Comparison of ENCODE assay signal across 11 mouse cellular contexts in genomic region chr3:35723586-35724322, GRCm38 (mm10). TPM values are rescaled to one million over a fixed set of nuclear protein-coding genes. Genes with fewer than 3 reads are reported as not detected.
DNase-seq lines count a peak whose midpoint lies in the region; ATAC-seq and TF ChIP-seq lines count a peak whose summit lies in the region.
"Had no signal": no experiment of that assay in that cellular context is flagged by ENCODE, and none has a peak within 500 bp of the region (broad histone marks: within the 10 kb centered on the region; RNA-seq: fewer than 3 reads in every experiment).

No protein-coding gene starts in this region.

- no peak overlapping the region for H3K27ac ChIP-seq in intestine, embryonic 14.5 days (ENCODE audit: low read depth)
- no peak overlapping the region for H3K27ac ChIP-seq in intestine, postnatal 0 days (ENCODE audit: low read depth, low read length)
- peak overlapping the region; percentile 98 for H3K27ac ChIP-seq in ES-E14 (ENCODE audit: insufficient read depth, low read depth, low read length, poor library complexity, severe bottlenecking)
- H3K27ac ChIP-seq in hindbrain, embryonic 10.5 days, result no peak overlapping the region
- H3K27ac ChIP-seq: heart, embryonic 15.5 days; liver, embryonic 14.5 days had no signal

- H3K4me3 ChIP-seq in intestine, embryonic 14.5 days (ENCODE audit: low read depth, low read length), result no peak overlapping the region
- H3K4me3 ChIP-seq in intestine, postnatal 0 days (ENCODE audit: low read depth, low read length), result no peak overlapping the region
- peak overlapping the region; percentile 16 to 40 for H3K4me3 ChIP-seq in ES-E14 (ENCODE audit: insufficient read depth in 1 of 2, low read depth in 1 of 2, low read length in 2 of 2, poor library complexity in 1 of 2, severe bottlenecking in 1 of 2)
- H3K4me3 ChIP-seq in hindbrain, embryonic 10.5 days, result no peak overlapping the region
- H3K4me3 ChIP-seq: heart, embryonic 15.5 days had no signal

- no peaks in the 10 kb centered on the region for H3K27me3 ChIP-seq in intestine, embryonic 14.5 days (replicated peaks; ENCODE audit: control insufficient read depth, insufficient read depth, low read length)
- H3K27me3 ChIP-seq in intestine, postnatal 0 days (replicated peaks; ENCODE audit: control insufficient read depth, insufficient read depth, low read length), result no peaks in the 10 kb centered on the region
- no peaks in the 10 kb centered on the region for H3K27me3 ChIP-seq in hindbrain, embryonic 10.5 days (ENCODE audit: insufficient read depth, poor library complexity, severe bottlenecking)
- H3K27me3 ChIP-seq: heart, embryonic 15.5 days had no signal

- H3K4me2 ChIP-seq in intestine, embryonic 14.5 days (ENCODE audit: low read length), result no peak overlapping the region
- H3K4me2 ChIP-seq in intestine, postnatal 0 days (replicated peaks; ENCODE audit: low read depth), result no peak overlapping the region
- H3K4me2 ChIP-seq: heart, embryonic 15.5 days had no signal

- WGBS in intestine, embryonic 14.5 days, result 59% methylated on average over 9 of the region's 9 CpGs
- WGBS in intestine, postnatal 0 days, result 54% methylated on average over 9 of the region's 9 CpGs
- 66% methylated on average over 9 of the region's 9 CpGs for WGBS in hindbrain, embryonic 10.5 days

- in situ Hi-C loops in ES-E14 (cut with MboI; ENCODE audit: low sequenced_read_pairs in 2 of 2, unreplicated experiment in 2 of 2), result no loop called here

- DNase-seq in intestine, embryonic 14.5 days (ENCODE audit: low spot score), result peak; percentile 28
- DNase-seq in ES-E14 (ENCODE audit: low read depth, low spot score), result no peak
- peak; percentile 17 for DNase-seq in right cerebral cortex, postnatal 25 days
- no peak for DNase-seq in embryo, embryonic 11 days
- no peak for DNase-seq in hindbrain, embryonic 10.5 days (ENCODE audit: low spot score)
- DNase-seq: kidney, postnatal 4 days had no signal

- ATAC-seq in intestine, embryonic 14.5 days (replicated peaks; ENCODE audit: low FRiP score, low TSS enrichment, low read depth), result no peak
- ATAC-seq in intestine, postnatal 0 days, result no peak
- peak; percentile 88 for ATAC-seq in frontal cortex, adult (ENCODE audit: low TSS enrichment)
- ATAC-seq in megakaryocyte-erythroid progenitor cell, adult 5-6 weeks (replicated peaks; ENCODE audit: low FRiP score, low TSS enrichment, poor library complexity, severe bottlenecking), result no peak

- no peaks in the 10 kb centered on the region for H3K4me1 ChIP-seq in intestine, embryonic 14.5 days (replicated peaks; ENCODE audit: control insufficient read depth, insufficient read depth, low read length)
- no peaks in the 10 kb centered on the region for H3K4me1 ChIP-seq in intestine, postnatal 0 days (replicated peaks; ENCODE audit: control insufficient read depth, insufficient read depth, low read length)
- H3K4me1 ChIP-seq in ES-E14 (ENCODE audit: control insufficient read depth in 2 of 2, insufficient read depth in 2 of 2, low read length in 2 of 2, poor library complexity in 1 of 2), result peaks cover 24 to 34% of the 10 kb centered on the region in 2 experiments
- H3K4me1 ChIP-seq in hindbrain, embryonic 10.5 days (replicated peaks), result no peaks in the 10 kb centered on the region
- H3K4me1 ChIP-seq: heart, embryonic 15.5 days had no signal

- no peak overlapping the region for H3K9ac ChIP-seq in intestine, embryonic 14.5 days (ENCODE audit: low read length)
- no peak overlapping the region for H3K9ac ChIP-seq in intestine, postnatal 0 days (ENCODE audit: low read depth, low read length)
- peak overlapping the region; percentile 39; the same call in 1 of the 2 replicates for H3K9ac ChIP-seq in ES-E14 (ENCODE audit: insufficient read depth, low read depth, low read length, poor library complexity, severe bottlenecking)
- H3K9ac ChIP-seq: heart, embryonic 15.5 days; liver, embryonic 14.5 days had no signal

- TF ChIP-seq CTCF in intestine, postnatal 0 days (IDR thresholded peaks at IDR 0.05; ENCODE audit: low read depth), result no peak

- H3K36me3 ChIP-seq in intestine, embryonic 14.5 days (ENCODE audit: control insufficient read depth, insufficient read depth, low read length), result no peaks in the 10 kb centered on the region
- H3K36me3 ChIP-seq in intestine, postnatal 0 days (ENCODE audit: control insufficient read depth, insufficient read depth), result no peaks in the 10 kb centered on the region
- no peaks in the 10 kb centered on the region for H3K36me3 ChIP-seq in ES-E14 (ENCODE audit: control insufficient read depth, insufficient read depth, low read length, poor library complexity, severe bottlenecking)
- no peaks in the 10 kb centered on the region for H3K36me3 ChIP-seq in hindbrain, embryonic 10.5 days
- H3K36me3 ChIP-seq: heart, embryonic 15.5 days had no signal

- no peaks in the 10 kb centered on the region for H3K9me3 ChIP-seq in intestine, embryonic 14.5 days (ENCODE audit: control insufficient read depth, low read length)
- H3K9me3 ChIP-seq in intestine, postnatal 0 days (ENCODE audit: control insufficient read depth), result no peaks in the 10 kb centered on the region
- H3K9me3 ChIP-seq in ES-E14 (ENCODE audit: control insufficient read depth, insufficient read depth, low read depth, low read length), result no peaks in the 10 kb centered on the region
- H3K9me3 ChIP-seq in hindbrain, embryonic 10.5 days, result no peaks in the 10 kb centered on the region
- H3K9me3 ChIP-seq: heart, embryonic 15.5 days had no signal

TF ChIP-seq in ES-E14, 5 proteins besides CTCF, POLR2A, EP300 and RAD21:
- TF ChIP-seq MAFK (IDR thresholded peaks at IDR 0.05; ENCODE audit: insufficient read depth, low read depth, low read length) (no peak), HCFC1 (IDR thresholded peaks at IDR 0.05; ENCODE audit: borderline replicate concordance, insufficient read depth, low read length) (no peak), ZNF384 (IDR thresholded peaks at IDR 0.05; ENCODE audit: low read depth, low read length) (no peak), CHD2 (IDR thresholded peaks at IDR 0.05; ENCODE audit: low read depth, low read length) (peak; percentile 74), ZC3H11A (IDR thresholded peaks at IDR 0.05; ENCODE audit: borderline replicate concordance, low read depth, low read length) (no peak)
TF ChIP-seq in ES-E14: peak in this region for 1.

RNA-seq across cellular contexts. Expression of gene Atp11b, which starts 30.2 kb away (rescaled TPM):
- polyA plus RNA-seq in intestine, embryonic 14.5 days (2014; fragmentation: Nextera tagmentation; extraction: Ambion mirVana), result 45.2 and 48.2 TPM in 2 replicates
- polyA plus RNA-seq in intestine, postnatal 0 days (2015; fragmentation: Nextera tagmentation; extraction: Ambion mirVana), result 27.3 and 28.8 TPM in 2 replicates
- 69.9 and 115 TPM in 2 replicates for total RNA-seq in ES-E14 (2012; rRNA removed)
- 21.8 and 27.4 TPM in 2 replicates for polyA plus RNA-seq in hindbrain, embryonic 10.5 days (2016; fragmentation: Nextera tagmentation; extraction: Ambion mirVana)
- total RNA-seq in megakaryocyte-erythroid progenitor cell, adult 5-6 weeks (2014; fragmentation: Nextera tagmentation), result 90.4 and 98.9 TPM in 2 replicates
- 111 and 131 TPM in 2 replicates for total RNA-seq in megakaryocyte-erythroid progenitor cell, adult 5-6 weeks (2017)

Comparison
In these comparisons a context has a peak if more than half of its experiments do, and no peak if none do; other contexts are left out.
1. DNase-seq: peak in intestine, embryonic 14.5 days (single experiment) and right cerebral cortex, postnatal 25 days (single experiment); none in ES-E14 (single experiment), embryo, embryonic 11 days (single experiment) and hindbrain, embryonic 10.5 days (single experiment).
2. H3K4me3 ChIP-seq: peak in ES-E14 (2 of 2); none in intestine, embryonic 14.5 days (single experiment), intestine, postnatal 0 days (single experiment) and hindbrain, embryonic 10.5 days (single experiment).